Mouse (Mus musculus) lung, embryonic 16.5 days (tissue): ENCODE data around the gene Nlk. TPM values are rescaled to one million over a fixed set of nuclear protein-coding genes. Genes with fewer than 3 reads are reported as not detected.
"Not testable (repeated sequence)": the region's sequence is repeated elsewhere in the genome, so short reads cannot be mapped to it uniquely, and the experiment has no call there.

Source experiments
- ATAC-seq: fragments of 200-750 bp; cut with Nextera tagmentation; 2 replicates; pipeline ENCODE4 v1.8.0; 2017; ENCODE audit warnings: low read depth, mild to moderate bottlenecking, moderate library complexity
- H3K27ac ChIP-seq: fragments of 300-500 bp; sonication (generic); 2 replicates; pipeline ENCODE4 v1.5.1; 2014; ENCODE audit warnings: mild to moderate bottlenecking, control low read depth, low read length
- H3K27me3 ChIP-seq: fragments of 300-500 bp; sonication (generic); 2 replicates; pipeline ENCODE4 v1.6.1; 2014; ENCODE audit warnings: low read depth, low read length, mixed read lengths; ENCODE audit not compliant: control insufficient read depth, insufficient read depth
- H3K36me3 ChIP-seq: fragments of 300-500 bp; sonication (generic); 2 replicates; pipeline ENCODE4 v1.6.1; 2014; ENCODE audit warnings: low read length; ENCODE audit not compliant: control insufficient read depth, insufficient read depth
- H3K4me1 ChIP-seq: fragments of 300-500 bp; sonication (generic); replicated peaks from 2 replicates; pipeline ENCODE4 v1.6.1; 2014; ENCODE audit warnings: low read length, mixed read lengths; ENCODE audit not compliant: control insufficient read depth, insufficient read depth
- H3K4me2 ChIP-seq: fragments of 300-500 bp; sonication (generic); 2 replicates; pipeline ENCODE4 v1.6.1; 2014; ENCODE audit warnings: low read depth, low read length, control low read depth
- H3K4me3 ChIP-seq: fragments of 300-500 bp; sonication (generic); 2 replicates; pipeline ENCODE4 v1.5.1; 2014; ENCODE audit warnings: mild to moderate bottlenecking, low read length, control low read depth
- H3K9ac ChIP-seq: fragments of 300-500 bp; sonication (generic); 2 replicates; pipeline ENCODE4 v1.6.1; 2014; ENCODE audit warnings: low read length, control low read depth
- H3K9me3 ChIP-seq: fragments of 300-500 bp; sonication (generic); 2 replicates; pipeline ENCODE4 v1.6.1; 2016; ENCODE audit warnings: low read length; ENCODE audit not compliant: control insufficient read depth
- WGBS: fragments of 180-500 bp; shearing (Covaris S2); extraction: QIAGEN DNeasy Blood & Tissue Kit; methylation state at CpG from one replicate; pipeline ENCODE4 v1.1.7; 2014; 5-methylcytosine and 5-hydroxymethylcytosine counted together
- polyA plus RNA-seq: library from polyadenylated mRNA; unstranded; fragments of >200 nt; fragmentation: Nextera tagmentation; extraction: Ambion mirVana; gene quantifications from 2 replicates; pipeline ENCODE4 v1.2.1, GENCODE M21; 2015

Gene Nlk
- polyA plus RNA-seq, 1 experiment from 2014 or later = 13.6 TPM

DNA sequence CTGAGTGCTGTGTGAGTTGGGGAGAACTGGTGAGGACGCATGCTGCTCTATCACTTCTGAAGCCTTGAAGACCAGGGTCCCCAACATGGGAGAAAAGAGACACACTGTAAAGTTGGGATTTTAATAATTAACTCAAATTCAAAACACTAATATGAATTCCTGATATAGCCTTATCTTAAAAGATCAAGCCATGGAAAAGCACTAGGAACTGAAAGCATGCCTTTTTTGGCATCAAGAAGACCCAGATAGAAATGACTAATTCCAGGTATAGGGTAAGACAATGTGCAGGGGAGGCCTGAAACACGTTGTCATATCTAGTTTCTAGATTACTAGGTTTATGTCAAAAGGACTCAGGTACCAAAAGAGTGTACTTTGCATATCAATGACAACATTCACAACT lies 48.0 kb downstream of the Nlk start:
- Histone ChIP-seq H3K9me3 (no peaks in the 10 kb centered on the region), H3K4me3 (no peak overlapping the region), H3K36me3 (no peaks in the 10 kb centered on the region), H3K27ac (no peak overlapping the region), H3K4me2 (no peak overlapping the region), H3K4me1 (no peaks in the 10 kb centered on the region), H3K9ac (no peak overlapping the region), H3K27me3 (no peaks in the 10 kb centered on the region)
- no peak for ATAC-seq
- WGBS = 74% methylated on average over 2 of the region's 2 CpGs

DNA sequence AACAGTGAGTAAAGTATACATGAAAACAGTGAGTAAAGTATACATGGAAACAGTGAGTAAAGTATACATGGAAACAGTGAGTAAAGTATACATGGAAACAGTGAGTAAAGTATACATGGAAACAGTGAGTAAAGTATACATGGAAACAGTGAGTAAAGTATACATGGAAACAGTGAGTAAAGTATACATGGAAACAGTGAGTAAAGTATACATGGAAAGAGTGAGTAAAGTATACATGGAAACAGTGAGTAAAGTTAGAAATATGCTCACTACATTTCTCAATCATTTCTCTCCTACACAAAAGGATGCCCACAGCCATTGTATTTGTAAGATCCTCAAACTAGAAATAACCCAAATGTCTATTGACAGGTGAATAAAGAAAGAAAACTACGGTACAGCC lies 48.8 kb downstream of the Nlk start:
- H3K4me3 ChIP-seq, H3K4me2 ChIP-seq, H3K4me1 ChIP-seq, H3K36me3 ChIP-seq, H3K27me3 ChIP-seq, ATAC-seq, H3K27ac ChIP-seq, H3K9ac ChIP-seq, H3K9me3 ChIP-seq: not testable (repeated sequence)
- WGBS = 90% methylated on average over 1 of the region's 1 CpGs

DNA sequence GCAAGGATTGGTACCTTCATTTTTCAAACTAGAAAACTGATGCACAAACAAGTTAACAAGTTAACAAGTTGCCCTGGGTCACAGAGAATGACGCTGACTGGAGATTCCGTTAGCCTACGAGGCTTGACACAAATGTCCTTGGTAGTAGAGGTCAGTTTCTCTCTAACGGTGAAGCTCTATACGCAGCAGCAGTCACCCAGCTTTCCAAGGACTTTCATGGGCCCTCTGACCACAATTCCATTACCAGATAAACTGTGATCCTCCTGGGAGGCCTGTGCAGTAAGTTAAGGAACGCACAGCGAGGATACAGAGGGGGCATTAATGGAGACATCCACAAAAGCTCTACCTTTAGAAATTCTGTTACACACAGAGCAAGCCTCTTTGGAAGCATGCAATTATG lies 53.4 kb downstream of the Nlk start:
- no peak overlapping the region for H3K27ac ChIP-seq
- H3K36me3 ChIP-seq = no peaks in the 10 kb centered on the region
- H3K4me3 ChIP-seq = no peak overlapping the region
- H3K4me2 ChIP-seq = no peak overlapping the region
- whole genome bisulfite sequencing = 83% methylated on average over 7 of the region's 7 CpGs
- no peaks in the 10 kb centered on the region for H3K27me3 ChIP-seq
- H3K4me1 ChIP-seq = no peaks in the 10 kb centered on the region
- ATAC-seq = no peak
- no peaks in the 10 kb centered on the region for H3K9me3 ChIP-seq
- H3K9ac ChIP-seq = no peak overlapping the region

DNA sequence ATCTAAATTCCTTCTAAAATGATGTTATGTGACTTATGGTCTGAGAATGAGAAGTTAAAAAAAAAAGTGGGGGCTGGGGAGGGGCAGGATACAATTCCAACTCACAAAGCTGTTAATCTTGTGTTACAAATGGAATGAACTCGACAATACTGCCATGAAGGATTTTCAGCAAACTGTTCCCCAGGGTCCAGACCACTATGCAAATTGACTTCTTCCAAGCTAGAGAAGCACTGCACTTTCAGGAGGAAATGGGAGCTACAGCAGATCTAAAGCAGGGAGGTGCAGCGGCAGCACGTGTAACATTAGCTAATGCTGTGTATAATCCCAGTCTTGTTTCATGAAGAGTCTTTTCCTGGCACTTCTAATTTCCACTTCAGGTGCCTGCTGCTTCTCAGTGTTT lies 55.0 kb downstream of the Nlk start:
- peaks cover 2% of the 10 kb centered on the region for H3K36me3 ChIP-seq
- ATAC-seq = no peak
- H3K4me1 ChIP-seq = no peaks in the 10 kb centered on the region
- no peak overlapping the region for H3K27ac ChIP-seq
- no peak overlapping the region for H3K9ac ChIP-seq
- no peak overlapping the region for H3K4me3 ChIP-seq
- peaks cover 2% of the 10 kb centered on the region; the same call in 1 of the 2 replicates for H3K9me3 ChIP-seq
- 59% methylated on average over 3 of the region's 3 CpGs for WGBS
- no peak overlapping the region for H3K4me2 ChIP-seq
- H3K27me3 ChIP-seq = no peaks in the 10 kb centered on the region

DNA sequence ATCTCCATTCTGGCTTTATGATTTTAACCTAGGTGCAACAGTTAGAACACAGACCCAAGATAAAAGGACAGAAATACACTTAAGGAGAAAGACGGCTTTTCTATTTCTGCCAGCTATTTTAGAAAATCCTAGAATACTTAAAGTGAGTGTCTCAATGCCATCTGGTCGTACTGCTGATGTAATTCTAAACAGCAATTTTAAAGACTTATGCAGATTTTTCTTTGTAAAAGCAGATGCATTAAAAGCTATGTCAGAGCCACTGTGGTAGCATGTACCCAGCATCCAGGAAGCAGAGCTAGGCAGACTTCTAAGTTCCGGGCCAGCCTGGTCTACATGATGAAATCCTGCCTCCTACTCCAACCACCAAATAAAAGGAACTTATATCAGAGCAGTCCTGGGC lies 56.1 kb downstream of the Nlk start:
- 92% methylated on average over 3 of the region's 3 CpGs for WGBS
- Histone ChIP-seq H3K4me1 (no peaks in the 10 kb centered on the region), H3K27me3 (no peaks in the 10 kb centered on the region), H3K9ac (no peak overlapping the region), H3K9me3 (peaks cover 7% of the 10 kb centered on the region; the same call in 1 of the 2 replicates), H3K4me3 (no peak overlapping the region), H3K4me2 (no peak overlapping the region), H3K36me3 (peaks cover 7% of the 10 kb centered on the region), H3K27ac (no peak overlapping the region)
- ATAC-seq = no peak

DNA sequence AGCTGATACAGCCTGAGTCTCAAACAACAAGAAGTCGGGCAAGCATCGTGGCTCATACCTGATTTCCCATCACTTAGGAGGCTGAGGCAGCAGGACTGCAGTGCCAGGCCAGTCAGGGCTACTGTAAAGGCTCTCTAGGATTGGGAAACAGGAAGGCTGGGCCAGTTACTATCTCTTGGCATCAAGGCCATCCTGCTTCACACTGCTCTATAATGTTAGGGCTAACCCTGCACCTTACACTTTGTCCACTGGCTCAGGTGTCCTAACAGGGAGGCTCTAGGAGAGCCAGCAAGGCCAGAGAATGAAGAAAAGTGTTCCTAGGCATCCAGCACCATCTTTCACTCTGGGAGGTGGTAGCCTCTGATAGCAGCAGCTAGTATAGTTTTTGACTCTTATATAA lies 64.4 kb downstream of the Nlk start:
- Histone ChIP-seq H3K36me3 (peaks cover 7% of the 10 kb centered on the region), H3K4me2 (no peak overlapping the region), H3K9me3 (peaks cover 7% of the 10 kb centered on the region; the same call in 1 of the 2 replicates), H3K27ac (no peak overlapping the region), H3K27me3 (no peaks in the 10 kb centered on the region), H3K9ac (no peak overlapping the region), H3K4me3 (no peak overlapping the region), H3K4me1 (no peaks in the 10 kb centered on the region)
- no peak for ATAC-seq
- 87% methylated on average over 2 of the region's 2 CpGs for whole genome bisulfite sequencing

DNA sequence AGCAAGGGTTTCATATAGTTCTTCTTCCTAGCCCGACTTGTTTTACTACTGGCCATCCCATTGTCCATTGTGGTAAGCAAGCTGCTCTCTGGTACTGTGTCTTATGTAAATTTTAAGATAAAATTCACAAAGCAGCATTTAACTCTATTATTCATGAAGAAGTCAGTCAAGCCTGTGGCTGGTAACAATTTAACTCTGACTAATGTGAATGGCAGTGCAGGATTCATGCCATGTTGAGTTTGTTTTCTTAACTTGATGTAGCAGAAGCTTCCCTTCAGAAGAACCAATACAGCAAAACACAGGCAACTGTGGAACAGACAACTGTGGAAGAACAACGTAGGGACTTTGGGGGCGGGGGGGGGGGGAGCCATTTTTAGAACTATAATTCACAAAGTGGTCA lies 68.3 kb downstream of the Nlk start:
- no peaks in the 10 kb centered on the region for H3K36me3 ChIP-seq
- no peak overlapping the region for H3K4me3 ChIP-seq
- no peak overlapping the region for H3K9ac ChIP-seq
- no peak overlapping the region for H3K4me2 ChIP-seq
- no peak for ATAC-seq
- H3K4me1 ChIP-seq = no peaks in the 10 kb centered on the region; the same call in 1 of the 2 replicates
- no peak overlapping the region for H3K27ac ChIP-seq
- no peaks in the 10 kb centered on the region for H3K27me3 ChIP-seq
- WGBS = 85% methylated on average over 3 of the region's 3 CpGs
- no peaks in the 10 kb centered on the region for H3K9me3 ChIP-seq

DNA sequence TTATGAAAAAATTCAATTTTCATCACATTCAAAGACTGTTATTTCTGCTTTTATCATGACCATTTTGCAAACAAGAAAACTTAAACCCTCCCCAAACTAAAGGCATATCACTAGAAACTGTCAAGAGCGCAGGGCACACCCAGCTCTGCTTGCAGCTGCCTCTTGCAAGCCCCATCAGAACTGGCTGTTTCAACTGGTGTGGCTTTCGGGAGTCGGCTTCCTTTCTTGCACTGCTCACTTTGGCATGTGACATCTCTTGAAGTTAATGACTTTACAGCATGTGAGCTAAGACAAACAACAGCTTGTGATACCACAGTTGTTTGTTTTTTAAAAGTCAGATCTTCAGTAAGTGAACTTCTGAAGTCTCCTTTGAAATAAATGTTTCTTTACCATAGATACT lies 72.8 kb downstream of the Nlk start:
- Histone ChIP-seq H3K4me2 (no peak overlapping the region), H3K9me3 (no peaks in the 10 kb centered on the region), H3K4me1 (no peaks in the 10 kb centered on the region; the same call in 1 of the 2 replicates), H3K4me3 (no peak overlapping the region), H3K27me3 (no peaks in the 10 kb centered on the region), H3K9ac (no peak overlapping the region), H3K27ac (peak overlapping the region; percentile 32; the same call in 1 of the 2 replicates), H3K36me3 (no peaks in the 10 kb centered on the region)
- WGBS = 24% methylated on average over 3 of the region's 3 CpGs
- peak; percentile 74; the same call in 1 of the 2 replicates for ATAC-seq

DNA sequence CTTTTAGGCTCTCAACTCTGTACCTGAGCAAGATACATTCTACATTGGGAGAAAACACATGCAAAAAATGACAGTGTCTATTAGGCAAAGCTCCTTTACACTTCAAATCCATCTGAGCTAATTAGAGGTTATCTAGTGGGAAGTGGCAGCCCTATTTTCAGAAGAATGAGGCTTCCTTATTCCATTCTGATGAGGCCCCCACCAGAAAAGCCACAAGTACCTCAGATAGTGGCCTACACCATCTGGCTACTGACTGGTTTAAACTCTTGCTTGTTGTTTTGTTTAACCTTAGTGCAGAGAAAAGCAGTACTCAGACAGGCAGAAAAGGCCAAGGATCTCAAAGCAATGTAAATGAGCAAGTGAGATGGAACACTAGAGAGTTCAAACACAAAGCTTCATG lies 75.2 kb downstream of the Nlk start:
- Histone ChIP-seq H3K4me1 (no peaks in the 10 kb centered on the region; the same call in 1 of the 2 replicates), H3K4me2 (no peak overlapping the region), H3K27ac (no peak overlapping the region), H3K9ac (no peak overlapping the region), H3K27me3 (no peaks in the 10 kb centered on the region), H3K36me3 (no peaks in the 10 kb centered on the region), H3K4me3 (no peak overlapping the region), H3K9me3 (no peaks in the 10 kb centered on the region)
- no peak for ATAC-seq

DNA sequence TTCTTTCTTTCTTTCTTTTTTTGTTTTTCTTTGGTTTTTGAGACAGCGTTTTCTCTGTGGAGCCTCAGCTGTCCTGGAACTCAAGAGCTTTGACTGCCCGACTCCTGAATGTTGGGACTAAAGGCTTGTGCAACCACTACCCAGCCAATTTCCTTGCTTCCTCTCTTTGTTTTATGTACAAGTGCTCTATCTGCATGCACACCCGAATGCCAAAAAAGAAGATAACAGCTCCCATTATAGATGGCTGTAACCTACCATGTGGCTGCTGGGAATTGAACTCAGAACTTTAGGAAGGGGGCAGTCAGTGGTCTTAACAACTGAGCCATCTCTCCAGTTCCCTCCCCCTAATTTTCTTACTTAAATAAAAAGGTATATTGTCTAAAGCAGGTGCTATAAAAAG lies 77.0 kb downstream of the Nlk start:
- WGBS = 82% methylated on average over 3 of the region's 3 CpGs
- no peaks in the 10 kb centered on the region for H3K9me3 ChIP-seq
- H3K27ac ChIP-seq = no peak overlapping the region
- H3K4me2 ChIP-seq = no peak overlapping the region
- H3K4me1 ChIP-seq = no peaks in the 10 kb centered on the region; the same call in 1 of the 2 replicates
- H3K9ac ChIP-seq = no peak overlapping the region
- H3K4me3 ChIP-seq = no peak overlapping the region
- peaks cover 3% of the 10 kb centered on the region; the same call in 1 of the 2 replicates for H3K36me3 ChIP-seq
- H3K27me3 ChIP-seq = no peaks in the 10 kb centered on the region
- ATAC-seq = no peak
